Mouse (Mus musculus) lung, embryonic 14.5 days (tissue): ENCODE data around the gene Prorsd1. TPM values are rescaled to one million over a fixed set of nuclear protein-coding genes. Genes with fewer than 3 reads are reported as not detected.
A peak's percentile ranks its signal among the peaks of the same experiment; 100 is the strongest.

Experiments
- ATAC-seq: fragments of 200-750 bp; cut with Nextera tagmentation; 2 replicates; pipeline ENCODE4 v1.8.0; 2017; ENCODE audit warnings: mild to moderate bottlenecking, moderate TSS enrichment, moderate library complexity; ENCODE audit not compliant: insufficient read depth
- DNase-seq: peaks from one replicate; pipeline ENCODE4 v3.0.0-alpha.2; 2015
- H3K27ac ChIP-seq: fragments of 300-500 bp; sonication (generic); 2 replicates; pipeline ENCODE4 v1.5.1; 2014; ENCODE audit warnings: low read depth, mild to moderate bottlenecking, moderate library complexity
- H3K27me3 ChIP-seq: fragments of 300-500 bp; sonication (generic); 2 replicates; pipeline ENCODE4 v1.6.1; 2014; ENCODE audit warnings: low read length, control low read depth; ENCODE audit not compliant: insufficient read depth
- H3K36me3 ChIP-seq: fragments of 300-500 bp; sonication (generic); 2 replicates; pipeline ENCODE4 v1.6.1; 2014; ENCODE audit warnings: control low read depth; ENCODE audit not compliant: insufficient read depth
- H3K4me1 ChIP-seq: fragments of 300-500 bp; sonication (generic); 2 replicates; pipeline ENCODE4 v1.6.1; 2014; ENCODE audit warnings: antibody characterized with exemption, control low read depth; ENCODE audit not compliant: insufficient read depth
- H3K4me2 ChIP-seq: fragments of 300-500 bp; sonication (generic); 2 replicates; pipeline ENCODE4 v1.6.1; 2014; ENCODE audit warnings: mild to moderate bottlenecking
- H3K4me3 ChIP-seq: fragments of 300-500 bp; sonication (generic); 2 replicates; pipeline ENCODE4 v1.5.1; 2014; ENCODE audit warnings: low read depth, low read length
- H3K9ac ChIP-seq: fragments of 300-500 bp; sonication (generic); 2 replicates; pipeline ENCODE4 v1.6.1; 2014
- H3K9me3 ChIP-seq: fragments of 300-500 bp; sonication (generic); 2 replicates; pipeline ENCODE4 v1.6.1; 2016; ENCODE audit warnings: low read depth, low read length, control low read depth
- CTCF ChIP-seq: IDR thresholded peaks from 2 replicates; pipeline ENCODE4 v1.5.1; 2016; ENCODE audit warnings: antibody characterized with exemption, low read depth
- WGBS: fragments of 180-500 bp; shearing (Covaris S2); extraction: QIAGEN DNeasy Blood & Tissue Kit; methylation state at CpG from one replicate; pipeline ENCODE4 v1.1.7; 2014; 5-methylcytosine and 5-hydroxymethylcytosine counted together
- polyA plus RNA-seq: library from polyadenylated mRNA; unstranded; fragments of >200 nt; fragmentation: Nextera tagmentation; extraction: Ambion mirVana; gene quantifications from 2 replicates; pipeline ENCODE4 v1.2.1, GENCODE M21; 2014

Prorsd1 gene
- polyA plus RNA-seq, 1 experiment from 2014 or later: 31.9 TPM

GRCm38 (mm10) chr11:29538201-29538600 lies 23.4 kb upstream of the Prorsd1 start:
- DNase-seq (no peak), ATAC-seq (no peak)
- 95% methylated on average over 1 of the region's 1 CpGs for WGBS
- H3K4me2 ChIP-seq: no peak overlapping the region
- H3K4me1 ChIP-seq: no peaks in the 10 kb centered on the region
- H3K36me3 ChIP-seq: peaks cover 51% of the 10 kb centered on the region
- no peaks in the 10 kb centered on the region for H3K9me3 ChIP-seq
- no peak overlapping the region for H3K4me3 ChIP-seq
- no peaks in the 10 kb centered on the region for H3K27me3 ChIP-seq
- no peak overlapping the region for H3K9ac ChIP-seq
- H3K27ac ChIP-seq: no peak overlapping the region
- no peak for TF ChIP-seq CTCF

GRCm38 (mm10) chr11:29525988-29526794 lies 11.4 kb upstream of the Prorsd1 start, which contains the start of gene Mtif2:
Gene Mtif2 (plus strand): TSS chr11:29526408.
- Histone ChIP-seq H3K4me1 (peaks cover 4% of the 10 kb centered on the region; the same call in 1 of the 2 replicates), H3K9ac (peak within 1 kb of the TSS; percentile 83), H3K4me2 (peak within 1 kb of the TSS; percentile 76), H3K27me3 (no peaks in the 10 kb centered on the region), H3K36me3 (peaks cover 15% of the 10 kb centered on the region), H3K9me3 (no peaks in the 10 kb centered on the region), H3K27ac (peak within 1 kb of the TSS; percentile 82), H3K4me3 (peak within 1 kb of the TSS; percentile 70)
- peak; percentile 98 for ATAC-seq
- DNase-seq: peak; percentile 92
- WGBS: 2% methylated on average over 47 of the region's 47 CpGs
- peak; percentile 7; the same call in 1 of the 2 replicates for TF ChIP-seq CTCF

- Histone ChIP-seq H3K4me2 (peak overlapping the region; percentile 64), H3K4me1 (peaks cover 3% of the 10 kb centered on the region; the same call in 1 of the 2 replicates), H3K36me3 (peaks cover 12% of the 10 kb centered on the region), H3K27ac (peak overlapping the region; percentile 70; the same call in 1 of the 2 replicates), H3K9me3 (no peaks in the 10 kb centered on the region), H3K4me3 (peak overlapping the region; percentile 59), H3K27me3 (no peaks in the 10 kb centered on the region), H3K9ac (peak overlapping the region; percentile 71)
- no peak for TF ChIP-seq CTCF
- DNase-seq (no peak), ATAC-seq (peak; percentile 4; the same call in 1 of the 2 replicates)
- WGBS: 18% methylated on average over 10 of the region's 10 CpGs
Measured at GRCm38 (mm10) chr11:29514325-29514681, 530 bp downstream of the Prorsd1 start.

GRCm38 (mm10) chr11:29512818-29513535 lies 1.9 kb downstream of the Prorsd1 start:
- H3K27me3 ChIP-seq: no peaks in the 10 kb centered on the region
- TF ChIP-seq CTCF: no peak
- H3K4me3 ChIP-seq: no peak overlapping the region
- no peaks in the 10 kb centered on the region for H3K9me3 ChIP-seq
- no peak overlapping the region for H3K27ac ChIP-seq
- no peak for DNase-seq
- H3K36me3 ChIP-seq: peaks cover 12% of the 10 kb centered on the region
- peaks cover 3% of the 10 kb centered on the region; the same call in 1 of the 2 replicates for H3K4me1 ChIP-seq
- 93% methylated on average over 4 of the region's 4 CpGs for WGBS
- H3K4me2 ChIP-seq: no peak overlapping the region
- H3K9ac ChIP-seq: no peak overlapping the region
- ATAC-seq: no peak

- Histone ChIP-seq H3K4me1 (peaks cover 3% of the 10 kb centered on the region; the same call in 1 of the 2 replicates), H3K27me3 (no peaks in the 10 kb centered on the region), H3K27ac (no peak overlapping the region), H3K9me3 (no peaks in the 10 kb centered on the region), H3K9ac (no peak overlapping the region), H3K4me3 (no peak overlapping the region), H3K4me2 (no peak overlapping the region), H3K36me3 (peaks cover 24% of the 10 kb centered on the region)
- ATAC-seq (no peak), DNase-seq (no peak)
- WGBS: 97% methylated on average over 1 of the region's 1 CpGs
- no peak for TF ChIP-seq CTCF
Measured at GRCm38 (mm10) chr11:29509421-29509820, 5.4 kb downstream of the Prorsd1 start.

GRCm38 (mm10) chr11:29504899-29505625 lies 9.8 kb downstream of the Prorsd1 start:
- H3K9ac ChIP-seq: no peak overlapping the region
- H3K4me3 ChIP-seq: no peak overlapping the region
- peaks cover 32% of the 10 kb centered on the region for H3K36me3 ChIP-seq
- no peak for TF ChIP-seq CTCF
- DNase-seq (no peak), ATAC-seq (no peak)
- H3K4me2 ChIP-seq: no peak overlapping the region
- H3K27ac ChIP-seq: no peak overlapping the region
- H3K4me1 ChIP-seq: no peaks in the 10 kb centered on the region
- 85% methylated on average over 2 of the region's 2 CpGs for WGBS
- H3K9me3 ChIP-seq: no peaks in the 10 kb centered on the region
- no peaks in the 10 kb centered on the region for H3K27me3 ChIP-seq
